28 mouse cellular contexts compared by ENCODE assay signal in the genomic region with DNA sequence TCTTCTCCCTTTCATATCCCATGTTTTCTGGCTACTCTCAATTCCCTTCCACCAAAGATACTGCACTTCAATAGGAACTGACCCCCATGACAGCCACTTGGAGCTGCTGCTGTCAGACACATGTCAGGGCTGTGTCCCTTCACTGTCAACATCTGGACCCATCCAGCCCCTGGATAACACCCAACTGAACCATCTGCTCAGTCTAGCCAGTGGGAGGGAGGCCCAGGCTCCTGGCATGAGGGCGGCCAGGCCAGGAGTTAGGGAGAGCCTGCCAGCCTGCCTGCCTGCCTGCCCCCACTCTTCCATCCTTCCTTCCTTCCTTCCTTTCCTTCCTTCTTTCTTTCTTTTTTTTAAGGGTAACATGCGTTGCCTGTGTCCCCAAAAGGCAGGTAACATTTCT. TPM values are rescaled to one million over a fixed set of nuclear protein-coding genes. Genes with fewer than 3 reads are reported as not detected.
DNase-seq lines count a peak whose midpoint lies in the region; ATAC-seq and TF ChIP-seq lines count a peak whose summit lies in the region.
"Had no signal": no experiment of that assay in that cellular context is flagged by ENCODE, and none has a peak within 500 bp of the region (broad histone marks: within the 10 kb centered on the region; RNA-seq: fewer than 3 reads in every experiment).

No protein-coding gene starts in this region.

- no peak for ATAC-seq in midbrain, embryonic 11.5 days (ENCODE audit: low FRiP score)
- no peak for ATAC-seq in midbrain, embryonic 14.5 days (ENCODE audit: low FRiP score, low TSS enrichment)
- ATAC-seq: activated CD4-positive, CD25-positive, alpha-beta regulatory T cell, adult 4 months; CD4-positive, CD25-positive, alpha-beta regulatory T cell, adult 4 months; forebrain, embryonic 14.5 days; forebrain, embryonic 16.5 days; Patski had no signal

- TF ChIP-seq CTCF in gastrocnemius, adult 2 months (IDR thresholded peaks at IDR 0.05), result no peak

- no peaks in the 10 kb centered on the region for H3K27me3 ChIP-seq in midbrain, embryonic 11.5 days (ENCODE audit: control insufficient read depth, insufficient read depth, low read length)
- no peaks in the 10 kb centered on the region for H3K27me3 ChIP-seq in midbrain, embryonic 14.5 days (ENCODE audit: control insufficient read depth, insufficient read depth, low read length)
- H3K27me3 ChIP-seq: CH12.LX; embryonic facial prominence, embryonic 13.5 days; embryonic facial prominence, embryonic 15.5 days; forebrain, embryonic 12.5 days; Patski had no signal

- H3K9ac ChIP-seq in midbrain, embryonic 11.5 days (ENCODE audit: low read length), result no peak overlapping the region
- H3K9ac ChIP-seq in midbrain, embryonic 14.5 days (replicated peaks; ENCODE audit: low read length), result no peak overlapping the region
- H3K9ac ChIP-seq: embryonic facial prominence, embryonic 13.5 days; embryonic facial prominence, embryonic 15.5 days; forebrain, embryonic 12.5 days had no signal

- 94% methylated on average over 2 of the region's 2 CpGs for WGBS in midbrain, embryonic 11.5 days
- WGBS in midbrain, embryonic 14.5 days, result 94% methylated on average over 2 of the region's 2 CpGs

- DNase-seq in cerebellum, postnatal 10 days, result peak; percentile 78 to 85
- no peak for DNase-seq in cerebellum, postnatal 36 days
- peak; percentile 16 for DNase-seq in gastrocnemius, postnatal 14 days
- DNase-seq in gastrocnemius, adult 2 months, result no peak
- DNase-seq in midbrain, embryonic 11.5 days (ENCODE audit: low spot score, missing footprints), result peak; percentile 35
- no peak for DNase-seq in midbrain, embryonic 14.5 days
- DNase-seq in adipocyte (ENCODE audit: low spot score), result peak; percentile 65
- DNase-seq: adrenal gland, adult 2 months; adrenal gland, postnatal 10 days; adrenal gland, postnatal 25 days; B cell, adult 2 months; cerebellum, adult 11 months; cerebellum, adult 18-20 months; cerebellum, adult 9-10 months; cerebellum, postnatal 25 days; embryo, embryonic 11 days had no signal

- no peaks in the 10 kb centered on the region for H3K4me1 ChIP-seq in midbrain, embryonic 11.5 days (ENCODE audit: control insufficient read depth, insufficient read depth, low read length)
- no peaks in the 10 kb centered on the region for H3K4me1 ChIP-seq in midbrain, embryonic 14.5 days (ENCODE audit: control insufficient read depth, insufficient read depth, low read length)
- H3K4me1 ChIP-seq: embryonic facial prominence, embryonic 13.5 days; embryonic facial prominence, embryonic 15.5 days; forebrain, embryonic 10.5 days; forebrain, embryonic 12.5 days had no signal

- intact Hi-C loops in gastrocnemius, postnatal 14 days (cut with DNase I; ENCODE audit: low total_unique reads), result no loop called here
- intact Hi-C loops in gastrocnemius, adult 2 months (cut with DNase I), result no loop called here

- no peak overlapping the region for H3K4me2 ChIP-seq in midbrain, embryonic 11.5 days
- no peak overlapping the region for H3K4me2 ChIP-seq in midbrain, embryonic 14.5 days (ENCODE audit: low read length)
- H3K4me2 ChIP-seq: embryonic facial prominence, embryonic 13.5 days; embryonic facial prominence, embryonic 15.5 days; forebrain, embryonic 12.5 days had no signal

- H3K9me3 ChIP-seq in midbrain, embryonic 11.5 days (ENCODE audit: control insufficient read depth, low read length), result no peaks in the 10 kb centered on the region
- no peaks in the 10 kb centered on the region for H3K9me3 ChIP-seq in midbrain, embryonic 14.5 days (ENCODE audit: control insufficient read depth, low read length)
- H3K9me3 ChIP-seq: embryonic facial prominence, embryonic 13.5 days; embryonic facial prominence, embryonic 15.5 days; forebrain, embryonic 10.5 days; forebrain, embryonic 12.5 days; G1E had no signal

- no peak overlapping the region for H3K27ac ChIP-seq in gastrocnemius, adult 2 months
- no peak overlapping the region for H3K27ac ChIP-seq in midbrain, embryonic 11.5 days (ENCODE audit: low read depth, low read length)
- no peak overlapping the region for H3K27ac ChIP-seq in midbrain, embryonic 14.5 days (replicated peaks; ENCODE audit: low read depth, low read length)
- H3K27ac ChIP-seq: embryonic facial prominence, embryonic 13.5 days; embryonic facial prominence, embryonic 15.5 days; forebrain, embryonic 10.5 days; forebrain, embryonic 12.5 days had no signal

- H3K36me3 ChIP-seq in midbrain, embryonic 11.5 days (ENCODE audit: control insufficient read depth, insufficient read depth, low read length), result peaks cover 18% of the 10 kb centered on the region
- peaks cover 31% of the 10 kb centered on the region for H3K36me3 ChIP-seq in midbrain, embryonic 14.5 days (ENCODE audit: control insufficient read depth, insufficient read depth, low read length)

- no peak overlapping the region for H3K4me3 ChIP-seq in gastrocnemius, adult 2 months
- H3K4me3 ChIP-seq in midbrain, embryonic 11.5 days (ENCODE audit: low read depth, low read length), result no peak overlapping the region
- no peak overlapping the region for H3K4me3 ChIP-seq in midbrain, embryonic 14.5 days (replicated peaks; ENCODE audit: low read depth, low read length)
- H3K4me3 ChIP-seq: embryonic facial prominence, embryonic 13.5 days; embryonic facial prominence, embryonic 15.5 days; erythroblast, embryonic 14.5 days; forebrain, embryonic 10.5 days; forebrain, embryonic 12.5 days had no signal

RNA-seq across cellular contexts. Expression of a gene that starts 46.0 kb away (rescaled TPM):
- total RNA-seq in gastrocnemius, postnatal 14 days (2021), result 1 to 10 TPM; 1.8 to 3.1 TPM
- 1 to 10 TPM; 2.2 to 2.4 TPM for total RNA-seq in gastrocnemius, adult 2 months (2021)
- polyA plus RNA-seq in midbrain, embryonic 11.5 days (2014; fragmentation: Nextera tagmentation; extraction: Ambion mirVana), result 73.8 and 82.1 TPM in 2 replicates
- polyA plus RNA-seq in midbrain, embryonic 14.5 days (2014; fragmentation: Nextera tagmentation; extraction: Ambion mirVana), result 19.2 and 21.3 TPM in 2 replicates

RNA-seq across cellular contexts. Expression of a gene that starts 46.7 kb away (rescaled TPM):
- 10 to 100 TPM; 23.2 to 26.7 TPM for total RNA-seq in gastrocnemius, postnatal 14 days (2021)
- 10 to 100 TPM; 24.3 to 25.4 TPM for total RNA-seq in gastrocnemius, adult 2 months (2021)
- polyA plus RNA-seq in midbrain, embryonic 11.5 days (2014; fragmentation: Nextera tagmentation; extraction: Ambion mirVana), result 54.4 and 55.1 TPM in 2 replicates
- 102 and 105 TPM in 2 replicates for polyA plus RNA-seq in midbrain, embryonic 14.5 days (2014; fragmentation: Nextera tagmentation; extraction: Ambion mirVana)

Comparison
In these comparisons a context has a peak if more than half of its experiments do, and no peak if none do; other contexts are left out.
1. DNase-seq: peak in cerebellum, postnatal 10 days (2 of 2), gastrocnemius, postnatal 14 days (single experiment), midbrain, embryonic 11.5 days (single experiment) and adipocyte (single experiment); none in cerebellum, postnatal 36 days (0 of 2), gastrocnemius, adult 2 months (single experiment) and midbrain, embryonic 14.5 days (single experiment).